Mouse (Mus musculus): Measurements from ENCODE around the gene Gpr1. TPM values are rescaled to one million over a fixed set of nuclear protein-coding genes. Genes with fewer than 3 reads are reported as not detected.

Gene Gpr1
- total and polyA plus RNA-seq, 3 experiments: not detected

DNA sequence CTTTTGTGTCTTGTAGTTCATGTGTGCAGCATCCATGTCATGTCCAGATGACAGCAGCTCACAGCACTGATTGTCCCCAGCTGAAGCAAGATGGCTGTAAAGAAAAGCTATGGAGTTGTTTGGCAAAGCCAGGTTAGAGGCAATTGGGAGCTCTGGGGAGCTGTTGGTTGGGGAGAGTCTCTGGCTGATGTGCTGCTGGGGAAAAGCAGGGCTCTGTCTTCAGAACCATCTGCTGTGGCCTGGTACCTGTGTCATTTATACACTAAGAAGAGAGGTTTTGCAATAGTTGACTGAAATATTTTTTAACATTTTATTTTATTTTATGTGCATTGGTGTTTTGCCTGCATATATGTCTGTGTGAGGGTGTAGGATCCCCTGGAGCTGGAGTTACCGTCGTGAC lies 44.2 kb upstream of the Gpr1 start:
- dilution Hi-C loops (cut with MboI; ENCODE audit: extremely low pct_ligation_motif_present, extremely low pct_unique_long_range_greater_than_20kb, low sequenced_read_pairs): no loop called here
- H3K27me3 ChIP-seq (replicated peaks): no peaks in the 10 kb centered on the region
- H3K4me3 ChIP-seq (replicated peaks in 1 of 3; ENCODE audit: low read depth in 2 of 3, low read length in 2 of 3, poor library complexity in 1 of 3): no peak overlapping the region
- no peak for DNase-seq (ENCODE audit: extremely low read depth)
- H3K4me2 ChIP-seq (ENCODE audit: insufficient read depth, low read depth, poor library complexity, severe bottlenecking): no peak overlapping the region
- H3K9ac ChIP-seq (ENCODE audit: insufficient read depth, low read depth): no peak overlapping the region
- in situ Hi-C loops (cut with MboI; ENCODE audit: low pct_ligation_motif_present, low pct_unique_long_range_greater_than_20kb, low sequenced_read_pairs): no loop called here
- no peaks in the 10 kb centered on the region for H3K79me2 ChIP-seq (replicated peaks; ENCODE audit: control insufficient read depth, extremely low read depth, insufficient read depth, poor library complexity, severe bottlenecking)
- H3K36me3 ChIP-seq (replicated peaks in 1 of 2; ENCODE audit: control insufficient read depth in 1 of 2, insufficient read depth in 1 of 2, low read length in 1 of 2): no peaks in the 10 kb centered on the region
- H3K9me3 ChIP-seq (replicated peaks; ENCODE audit: low read length): no peaks in the 10 kb centered on the region
- TF ChIP-seq CHD2 (IDR thresholded peaks at IDR 0.05; ENCODE audit: low read length) (no peak), MAX (IDR thresholded peaks at IDR 0.05; ENCODE audit: low read length) (no peak), ZKSCAN1 (IDR thresholded peaks at IDR 0.05; ENCODE audit: borderline replicate concordance, low read depth, low read length) (no peak), NRF1 (IDR thresholded peaks at IDR 0.05; ENCODE audit: low read depth, low read length) (no peak), PAX5 (IDR thresholded peaks at IDR 0.05; ENCODE audit: low read length) (no peak), E2F4 (IDR thresholded peaks at IDR 0.05; ENCODE audit: insufficient replicate concordance, low read depth, low read length) (no peak), EP300 (IDR thresholded peaks at IDR 0.05; ENCODE audit: low read length) (no peak), CHD1 (IDR thresholded peaks at IDR 0.05; ENCODE audit: low read depth, low read length) (no peak), CTCF (conservative IDR thresholded peaks at IDR 0.05 in 1 of 2, IDR thresholded peaks at IDR 0.05 in 1 of 2; ENCODE audit: low read depth in 2 of 2, low read length in 2 of 2) (no peak)
- no peaks in the 10 kb centered on the region for H3K4me1 ChIP-seq (ENCODE audit: control insufficient read depth in 1 of 2, insufficient read depth in 2 of 2)
- no peak overlapping the region for H3K27ac ChIP-seq (ENCODE audit: insufficient read depth, low read depth)

DNA sequence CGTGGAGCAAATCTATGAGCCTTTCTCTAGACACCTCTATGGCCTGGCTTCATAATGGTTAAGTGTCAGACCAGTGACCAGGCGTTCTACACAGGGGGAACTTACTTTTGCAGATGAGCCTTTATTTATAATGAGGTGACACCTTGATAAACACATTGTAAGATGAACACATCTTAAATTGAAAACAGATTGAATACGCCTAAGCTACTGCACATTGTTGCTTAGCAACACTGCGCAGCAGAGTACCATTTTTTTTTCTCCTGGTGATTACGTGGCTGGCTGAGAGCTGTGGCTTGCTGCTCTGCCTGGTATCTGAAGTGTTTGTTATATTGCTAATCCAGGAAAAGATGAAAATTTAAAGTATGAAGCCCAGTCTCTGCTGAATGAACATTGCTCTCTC lies 41.7 kb upstream of the Gpr1 start:
- TF ChIP-seq ZC3H11A (IDR thresholded peaks at IDR 0.05; ENCODE audit: low read depth, low read length) (no peak), MAZ (IDR thresholded peaks at IDR 0.05; ENCODE audit: low read depth, low read length) (no peak), CHD1 (IDR thresholded peaks at IDR 0.05; ENCODE audit: low read depth, low read length) (no peak), USF1 (IDR thresholded peaks at IDR 0.05; ENCODE audit: low read depth, low read length) (no peak)
- no peak overlapping the region for H3K9ac ChIP-seq (ENCODE audit: insufficient read depth, low read depth)
- dilution Hi-C loops (cut with MboI; ENCODE audit: extremely low pct_ligation_motif_present, extremely low pct_unique_long_range_greater_than_20kb, low sequenced_read_pairs) (no loop called here), in situ Hi-C loops (cut with MboI; ENCODE audit: low pct_ligation_motif_present, low pct_unique_long_range_greater_than_20kb, low sequenced_read_pairs) (no loop called here)
- H3K27me3 ChIP-seq (replicated peaks): no peaks in the 10 kb centered on the region
- DNase-seq (ENCODE audit: extremely low read depth): no peak
- H3K4me3 ChIP-seq (replicated peaks in 1 of 3; ENCODE audit: low read depth in 2 of 3, low read length in 2 of 3, poor library complexity in 1 of 3): no peak overlapping the region
- H3K4me2 ChIP-seq (ENCODE audit: insufficient read depth, low read depth, poor library complexity, severe bottlenecking): no peak overlapping the region
- H3K79me2 ChIP-seq (replicated peaks; ENCODE audit: control insufficient read depth, extremely low read depth, insufficient read depth, poor library complexity, severe bottlenecking): no peaks in the 10 kb centered on the region
- H3K9me3 ChIP-seq (replicated peaks; ENCODE audit: low read length): no peaks in the 10 kb centered on the region
- no peaks in the 10 kb centered on the region for H3K36me3 ChIP-seq (replicated peaks in 1 of 2; ENCODE audit: control insufficient read depth in 1 of 2, insufficient read depth in 1 of 2, low read length in 1 of 2)
- H3K27ac ChIP-seq (ENCODE audit: insufficient read depth, low read depth): no peak overlapping the region
- no peaks in the 10 kb centered on the region for H3K4me1 ChIP-seq (ENCODE audit: control insufficient read depth in 1 of 2, insufficient read depth in 2 of 2)

DNA sequence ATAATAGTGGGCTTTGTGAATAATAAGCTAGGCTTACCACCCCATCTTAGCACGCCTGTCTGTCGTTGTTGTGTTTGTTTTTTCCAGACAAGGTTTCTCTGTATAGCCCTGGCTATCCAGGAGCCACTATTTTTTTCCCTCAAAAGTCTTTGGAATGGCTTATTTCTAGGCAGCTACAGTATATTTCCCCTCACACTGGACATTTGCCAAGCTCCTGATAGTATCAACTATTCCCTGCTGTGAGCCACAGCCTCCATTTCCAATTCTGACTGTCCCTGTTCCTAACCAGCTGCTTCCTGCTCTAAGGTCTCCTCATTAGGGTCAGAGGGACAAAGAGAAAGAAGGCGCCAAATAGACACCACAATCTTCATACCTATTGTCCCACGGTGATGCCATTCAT lies 40.8 kb upstream of the Gpr1 start:
- Histone ChIP-seq H3K4me1 (ENCODE audit: control insufficient read depth in 1 of 2, insufficient read depth in 2 of 2) (no peaks in the 10 kb centered on the region), H3K27me3 (replicated peaks) (no peaks in the 10 kb centered on the region)
- in situ Hi-C loops (cut with MboI; ENCODE audit: low pct_ligation_motif_present, low pct_unique_long_range_greater_than_20kb, low sequenced_read_pairs): no loop called here

More for the DNA sequence above, 40.8 kb upstream of the Gpr1 start:
- Histone ChIP-seq H3K79me2 (replicated peaks; ENCODE audit: control insufficient read depth, extremely low read depth, insufficient read depth, poor library complexity, severe bottlenecking) (no peaks in the 10 kb centered on the region), H3K36me3 (replicated peaks in 1 of 2; ENCODE audit: control insufficient read depth in 1 of 2, insufficient read depth in 1 of 2, low read length in 1 of 2) (no peaks in the 10 kb centered on the region), H3K27ac (ENCODE audit: insufficient read depth, low read depth) (no peak overlapping the region), H3K4me3 (replicated peaks in 1 of 3; ENCODE audit: low read depth in 2 of 3, low read length in 2 of 3, poor library complexity in 1 of 3) (no peak overlapping the region), H3K9ac (ENCODE audit: insufficient read depth, low read depth) (no peak overlapping the region), H3K9me3 (replicated peaks; ENCODE audit: low read length) (no peaks in the 10 kb centered on the region), H3K4me2 (ENCODE audit: insufficient read depth, low read depth, poor library complexity, severe bottlenecking) (no peak overlapping the region)
- TF ChIP-seq MYC (IDR thresholded peaks at IDR 0.05; ENCODE audit: low read depth, low read length): no peak
- TF ChIP-seq UBTF (IDR thresholded peaks at IDR 0.05; ENCODE audit: low read depth, low read length): no peak
- no peak for DNase-seq (ENCODE audit: extremely low read depth)
- dilution Hi-C loops (cut with MboI; ENCODE audit: extremely low pct_ligation_motif_present, extremely low pct_unique_long_range_greater_than_20kb, low sequenced_read_pairs): no loop called here

Measured in CH12.LX (cell line).